Comparison of ENCODE assay signal across 20 mouse cellular contexts in genomic region chr2:172274662-172275061, GRCm38 (mm10). TPM values are rescaled to one million over a fixed set of nuclear protein-coding genes. Genes with fewer than 3 reads are reported as not detected.
"Had no signal": no experiment of that assay in that cellular context is flagged by ENCODE, and none has a peak within 500 bp of the region (broad histone marks: within the 10 kb centered on the region; RNA-seq: fewer than 3 reads in every experiment).

No protein-coding gene starts in this region.

- DNase-seq: kidney, adult 18-20 months; kidney, postnatal 14 days; liver, embryonic 13.5 days; liver, postnatal 0 days; lung, postnatal 14 days; retina, postnatal 1 day; right cerebral cortex, postnatal 4 days; spleen, adult 18-20 months had no signal

- H3K36me3 ChIP-seq: limb, embryonic 15.5 days; liver, embryonic 13.5 days; lung, embryonic 15.5 days; midbrain, embryonic 15.5 days; neural tube, embryonic 12.5 days had no signal

- H3K9me3 ChIP-seq: limb, embryonic 15.5 days; liver, embryonic 13.5 days; lung, embryonic 15.5 days; midbrain, embryonic 15.5 days; neural tube, embryonic 12.5 days had no signal

- H3K27ac ChIP-seq: limb, embryonic 15.5 days; liver, embryonic 13.5 days; lung, embryonic 15.5 days; macrophage; midbrain, embryonic 15.5 days; neural tube, embryonic 12.5 days had no signal

- H3K27me3 ChIP-seq: limb, embryonic 15.5 days; lung, embryonic 15.5 days; megakaryocyte, embryonic 14.5 days; midbrain, embryonic 15.5 days; neural tube, embryonic 12.5 days had no signal

- H3K4me1 ChIP-seq: lung, embryonic 15.5 days had no signal

- H3K4me3 ChIP-seq: limb, embryonic 15.5 days; liver, embryonic 13.5 days; lung, embryonic 15.5 days; megakaryocyte, embryonic 14.5 days; midbrain, embryonic 15.5 days; neural tube, embryonic 12.5 days had no signal

- H3K9ac ChIP-seq: limb, embryonic 15.5 days; liver, embryonic 13.5 days; liver, postnatal 0 days; lung, embryonic 15.5 days; midbrain, embryonic 15.5 days; neural tube, embryonic 12.5 days had no signal

RNA-seq across cellular contexts. Expression of gene Mc3r, which starts 26.4 kb away (rescaled TPM):
- total RNA-seq: monocyte, adult 5-6 weeks had no signal
- polyA plus RNA-seq: kidney, embryonic 14.5 days; large intestine, adult 2 months; limb, embryonic 11.5 days; limb, embryonic 15.5 days; liver, postnatal 0 days; lung, embryonic 15.5 days; macrophage; midbrain, embryonic 11.5 days; neural tube, embryonic 12.5 days; stomach, embryonic 14.5 days had no signal
